Mouse (Mus musculus): ENCODE measurements around the gene Hdac4. TPM values are rescaled to one million over a fixed set of nuclear protein-coding genes. Genes with fewer than 3 reads are reported as not detected.

Gene Hdac4
- polyA plus RNA-seq, 1 experiment from 2014 or later, result 28.0 TPM

GRCm38 (mm10) chr1:92064307-92064706 is 131.2 kb downstream of the Hdac4 start:
- no peak overlapping the region for H3K4me3 ChIP-seq
- H3K27me3 ChIP-seq, result no peaks in the 10 kb centered on the region
- H3K9ac ChIP-seq, result no peak overlapping the region
- peaks cover 40% of the 10 kb centered on the region for H3K4me1 ChIP-seq
- no peak for ATAC-seq (ENCODE audit: low FRiP score, low read depth)
- H3K4me2 ChIP-seq (replicated peaks), result no peak overlapping the region
- WGBS, result 74% methylated on average over 5 of the region's 5 CpGs
- H3K27ac ChIP-seq, result no peak overlapping the region
- no peaks in the 10 kb centered on the region for H3K36me3 ChIP-seq
- H3K9me3 ChIP-seq, result no peaks in the 10 kb centered on the region

DNA sequence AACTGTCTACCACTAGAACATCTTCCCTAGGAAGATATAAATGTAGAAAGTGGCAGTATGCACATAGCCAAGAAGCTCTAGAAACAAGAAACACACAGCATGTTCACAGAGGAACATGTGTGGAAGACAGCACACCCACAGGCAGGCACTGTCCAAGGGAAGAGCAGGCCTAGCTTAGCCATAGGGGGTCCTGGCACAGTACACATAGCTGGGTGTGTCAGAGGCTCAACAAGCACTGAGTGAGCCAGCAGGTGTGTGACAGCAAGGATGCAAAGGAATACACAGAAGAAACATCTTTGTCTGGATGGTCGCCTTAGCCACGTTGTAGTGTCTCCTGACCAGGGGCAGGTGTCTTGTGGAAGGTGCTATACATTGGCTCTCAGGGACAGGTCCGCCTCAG is 132.2 kb downstream of the Hdac4 start:
- Histone ChIP-seq H3K36me3 (no peaks in the 10 kb centered on the region), H3K9me3 (no peaks in the 10 kb centered on the region), H3K4me2 (replicated peaks) (no peak overlapping the region), H3K27ac (no peak overlapping the region), H3K4me1 (peaks cover 42% of the 10 kb centered on the region), H3K9ac (no peak overlapping the region), H3K27me3 (no peaks in the 10 kb centered on the region), H3K4me3 (no peak overlapping the region)
- no peak for ATAC-seq (ENCODE audit: low FRiP score, low read depth)
- WGBS, result 93% methylated on average over 3 of the region's 3 CpGs

GRCm38 (mm10) chr1:92061198-92062073 is 134.1 kb downstream of the Hdac4 start:
- peak; percentile 83 for ATAC-seq (ENCODE audit: low FRiP score, low read depth)
- peak overlapping the region; percentile 55; the same call in 1 of the 2 replicates for H3K27ac ChIP-seq
- WGBS, result 39% methylated on average over 8 of the region's 8 CpGs

GRCm38 (mm10) chr1:92060532-92061064 is 134.9 kb downstream of the Hdac4 start:
- Histone ChIP-seq H3K4me1 (peaks cover 45% of the 10 kb centered on the region), H3K4me3 (no peak overlapping the region), H3K9ac (no peak overlapping the region), H3K9me3 (no peaks in the 10 kb centered on the region), H3K27ac (no peak overlapping the region), H3K36me3 (no peaks in the 10 kb centered on the region), H3K4me2 (replicated peaks) (no peak overlapping the region), H3K27me3 (no peaks in the 10 kb centered on the region)
- 68% methylated on average over 4 of the region's 4 CpGs for whole genome bisulfite sequencing
- no peak for ATAC-seq (ENCODE audit: low FRiP score, low read depth)

More at GRCm38 (mm10) chr1:92061198-92062073, 134.1 kb downstream of the Hdac4 start:
- peaks cover 43% of the 10 kb centered on the region for H3K4me1 ChIP-seq
- H3K36me3 ChIP-seq, result no peaks in the 10 kb centered on the region
- H3K9ac ChIP-seq, result no peak overlapping the region
- H3K9me3 ChIP-seq, result no peaks in the 10 kb centered on the region
- H3K27me3 ChIP-seq, result no peaks in the 10 kb centered on the region
- H3K4me3 ChIP-seq, result no peak overlapping the region
- H3K4me2 ChIP-seq (replicated peaks), result peak overlapping the region; percentile 30; the same call in 1 of the 2 replicates

DNA sequence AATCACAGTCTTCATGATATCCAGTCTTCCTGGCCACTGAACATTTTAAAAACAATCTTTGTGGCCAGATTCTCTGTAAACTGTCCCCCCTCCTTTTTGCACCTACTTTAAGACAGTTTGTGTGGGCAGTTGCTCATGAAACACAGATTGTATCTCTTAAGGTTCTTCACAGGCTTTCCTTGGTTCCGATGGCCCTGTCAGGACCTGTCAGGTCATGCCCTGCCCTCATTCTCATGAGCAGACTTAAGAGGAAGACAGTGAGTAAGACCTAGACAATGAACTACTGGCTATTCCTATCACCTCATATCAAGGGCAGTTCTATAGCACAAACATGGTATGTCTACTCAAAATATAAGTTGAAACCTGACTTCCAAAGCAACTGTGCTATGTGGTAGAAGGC is 135.9 kb downstream of the Hdac4 start:
- H3K4me2 ChIP-seq (replicated peaks), result no peak overlapping the region
- H3K9me3 ChIP-seq, result no peaks in the 10 kb centered on the region
- WGBS, result 84% methylated on average over 1 of the region's 1 CpGs
- no peak for ATAC-seq (ENCODE audit: low FRiP score, low read depth)
- H3K4me3 ChIP-seq, result no peak overlapping the region
- no peak overlapping the region for H3K9ac ChIP-seq
- no peaks in the 10 kb centered on the region for H3K27me3 ChIP-seq
- no peak overlapping the region for H3K27ac ChIP-seq
- H3K4me1 ChIP-seq, result peaks cover 53% of the 10 kb centered on the region
- H3K36me3 ChIP-seq, result no peaks in the 10 kb centered on the region

GRCm38 (mm10) chr1:92058731-92059425 is 136.6 kb downstream of the Hdac4 start:
- H3K27me3 ChIP-seq, result no peaks in the 10 kb centered on the region
- H3K4me3 ChIP-seq, result no peak overlapping the region
- no peak for ATAC-seq (ENCODE audit: low FRiP score, low read depth)
- no peak overlapping the region for H3K4me2 ChIP-seq (replicated peaks)
- no peak overlapping the region for H3K27ac ChIP-seq
- peaks cover 53% of the 10 kb centered on the region for H3K4me1 ChIP-seq
- no peaks in the 10 kb centered on the region for H3K9me3 ChIP-seq
- 75% methylated on average over 5 of the region's 5 CpGs for WGBS
- H3K9ac ChIP-seq, result no peak overlapping the region
- H3K36me3 ChIP-seq, result no peaks in the 10 kb centered on the region; the same call in 1 of the 2 replicates

DNA sequence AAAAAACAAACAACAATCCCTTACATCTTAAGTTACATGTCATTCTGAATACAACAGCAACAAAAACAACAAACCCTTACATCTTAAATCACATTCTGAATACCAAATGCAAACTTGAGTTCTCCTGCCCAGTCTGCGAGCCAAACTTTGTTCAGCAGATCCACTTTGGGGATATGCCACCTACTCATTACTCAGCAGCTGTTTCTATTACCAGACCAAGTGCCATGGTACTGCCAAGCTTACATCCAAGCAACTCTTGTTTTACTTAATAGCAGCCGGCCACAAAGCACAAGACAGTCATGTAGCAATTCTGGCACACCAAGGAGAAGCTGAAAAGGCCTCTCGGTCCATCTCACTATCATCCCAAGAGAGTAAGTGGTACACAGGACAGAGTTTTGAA is 138.4 kb downstream of the Hdac4 start:
- Histone ChIP-seq H3K36me3 (no peaks in the 10 kb centered on the region; the same call in 1 of the 2 replicates), H3K9me3 (no peaks in the 10 kb centered on the region), H3K9ac (no peak overlapping the region), H3K4me1 (peaks cover 43% of the 10 kb centered on the region), H3K27ac (no peak overlapping the region), H3K4me2 (replicated peaks) (no peak overlapping the region), H3K4me3 (no peak overlapping the region), H3K27me3 (no peaks in the 10 kb centered on the region)
- whole genome bisulfite sequencing, result 90% methylated on average over 3 of the region's 3 CpGs
- no peak for ATAC-seq (ENCODE audit: low FRiP score, low read depth)

GRCm38 (mm10) chr1:92055149-92055548 is 140.3 kb downstream of the Hdac4 start:
- Histone ChIP-seq H3K4me3 (no peak overlapping the region), H3K4me2 (replicated peaks) (no peak overlapping the region), H3K27ac (no peak overlapping the region), H3K36me3 (no peaks in the 10 kb centered on the region; the same call in 1 of the 2 replicates), H3K9me3 (no peaks in the 10 kb centered on the region), H3K4me1 (peaks cover 24% of the 10 kb centered on the region; the same call in 1 of the 2 replicates), H3K27me3 (no peaks in the 10 kb centered on the region), H3K9ac (no peak overlapping the region)
- ATAC-seq (ENCODE audit: low FRiP score, low read depth), result no peak
- 57% methylated on average over 2 of the region's 2 CpGs for WGBS

DNA sequence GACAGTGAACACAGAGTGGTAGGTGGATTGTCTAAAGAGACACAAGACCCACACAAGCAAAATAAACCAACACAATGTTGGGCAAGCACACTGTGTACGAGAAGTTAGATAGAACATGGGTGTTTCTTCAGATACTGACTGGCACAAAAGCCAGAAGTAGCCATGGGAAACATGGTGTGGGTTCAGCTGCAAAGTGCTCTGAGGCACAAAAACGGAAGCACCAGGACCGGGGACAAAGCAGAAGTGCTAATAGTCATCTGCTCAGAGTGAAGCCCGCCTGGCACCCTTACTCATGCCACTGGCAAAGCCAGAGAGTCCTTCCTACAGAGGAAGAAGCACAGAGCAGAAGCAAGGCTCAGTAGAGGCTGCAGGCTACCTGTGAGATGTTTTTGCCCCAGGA is 143.3 kb downstream of the Hdac4 start:
- Histone ChIP-seq H3K9me3 (no peaks in the 10 kb centered on the region), H3K27me3 (no peaks in the 10 kb centered on the region), H3K4me2 (replicated peaks) (no peak overlapping the region), H3K36me3 (no peaks in the 10 kb centered on the region; the same call in 1 of the 2 replicates), H3K4me1 (0 out of 2 replicates have a peak, but pooled peaks cover 23% of the 10 kb centered on the region), H3K27ac (no peak overlapping the region), H3K4me3 (no peak overlapping the region), H3K9ac (no peak overlapping the region)
- ATAC-seq (ENCODE audit: low FRiP score, low read depth), result no peak
- 86% methylated on average over 4 of the region's 4 CpGs for WGBS

DNA sequence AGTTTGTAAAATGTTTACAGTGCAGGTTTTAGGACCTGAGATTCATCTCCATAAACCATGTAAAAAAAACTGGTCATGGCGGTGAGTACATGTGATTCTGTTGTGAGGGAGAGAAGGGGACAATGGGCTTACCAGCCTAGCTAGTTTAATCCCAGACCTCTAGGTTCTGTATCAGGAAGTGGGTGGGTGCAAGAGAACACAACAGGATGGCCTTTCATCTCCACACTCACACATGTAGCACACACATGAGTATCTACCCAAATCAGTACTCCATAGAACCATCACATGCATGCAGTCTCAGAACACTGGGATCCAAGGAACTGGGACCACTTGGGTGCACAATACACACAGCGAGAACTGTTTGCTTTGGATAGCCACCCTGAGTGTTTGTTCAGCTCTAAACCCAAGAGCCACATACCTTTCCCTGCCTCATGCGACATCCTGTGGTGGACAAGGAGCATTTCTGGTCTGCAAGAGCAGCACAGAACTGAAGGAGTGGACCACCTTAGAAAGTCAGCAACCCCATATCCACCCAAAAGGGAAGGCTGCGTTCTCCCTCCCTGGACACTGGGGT is 143.9 kb downstream of the Hdac4 start:
- ATAC-seq (ENCODE audit: low FRiP score, low read depth), result no peak
- 79% methylated on average over 4 of the region's 4 CpGs for WGBS
- no peaks in the 10 kb centered on the region; the same call in 1 of the 2 replicates for H3K36me3 ChIP-seq
- H3K4me2 ChIP-seq (replicated peaks), result no peak overlapping the region
- no peaks in the 10 kb centered on the region for H3K27me3 ChIP-seq
- no peak overlapping the region for H3K9ac ChIP-seq
- H3K27ac ChIP-seq, result no peak overlapping the region
- H3K9me3 ChIP-seq, result no peaks in the 10 kb centered on the region
- no peak overlapping the region for H3K4me3 ChIP-seq
- H3K4me1 ChIP-seq, result 0 out of 2 replicates have a peak, but pooled peaks cover 23% of the 10 kb centered on the region

DNA sequence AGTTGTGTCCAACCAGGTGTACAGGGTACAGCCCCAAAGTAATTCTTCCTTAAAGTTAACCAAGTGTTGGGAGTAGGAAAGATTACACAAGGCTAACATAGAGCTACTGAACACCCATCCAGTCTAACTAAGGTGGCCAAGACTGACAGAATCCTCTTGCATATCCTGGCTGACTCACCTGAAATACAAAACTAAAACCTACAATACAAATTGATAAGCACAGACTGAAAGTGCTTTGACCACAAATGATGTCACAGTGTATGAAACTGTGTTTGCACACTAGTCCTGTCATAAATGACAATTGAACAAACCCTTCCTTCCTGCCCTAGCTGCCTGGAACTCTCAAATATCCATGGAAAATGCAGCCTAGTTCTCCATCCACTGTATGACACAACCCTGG is 144.5 kb downstream of the Hdac4 start:
- H3K9ac ChIP-seq, result no peak overlapping the region
- H3K36me3 ChIP-seq, result no peaks in the 10 kb centered on the region; the same call in 1 of the 2 replicates
- no peak for ATAC-seq (ENCODE audit: low FRiP score, low read depth)
- no peak overlapping the region for H3K4me3 ChIP-seq
- H3K27me3 ChIP-seq, result no peaks in the 10 kb centered on the region
- H3K4me1 ChIP-seq, result 0 out of 2 replicates have a peak, but pooled peaks cover 23% of the 10 kb centered on the region
- H3K4me2 ChIP-seq (replicated peaks), result no peak overlapping the region
- no peak overlapping the region for H3K27ac ChIP-seq
- no peaks in the 10 kb centered on the region for H3K9me3 ChIP-seq

DNA sequence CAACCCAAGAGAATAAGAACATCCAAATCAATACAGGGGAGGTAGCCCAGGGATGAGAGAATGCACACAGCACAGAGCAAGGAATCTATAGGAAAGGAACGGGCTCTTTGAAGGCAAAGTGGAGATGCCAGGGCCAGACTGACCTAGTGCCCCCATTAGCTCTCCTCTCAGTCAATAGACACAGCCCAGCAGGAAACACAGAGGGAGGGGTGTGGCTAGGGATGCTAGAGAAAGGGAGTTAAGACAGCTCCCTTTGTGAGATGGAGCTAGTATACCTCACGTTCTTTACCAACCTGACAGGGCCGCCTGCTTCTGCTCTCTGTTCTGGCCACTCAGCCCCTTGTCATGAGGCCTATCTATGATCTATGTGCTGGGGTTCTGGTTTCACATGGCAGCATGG is 144.9 kb downstream of the Hdac4 start:
- Histone ChIP-seq H3K9ac (no peak overlapping the region), H3K36me3 (no peaks in the 10 kb centered on the region; the same call in 1 of the 2 replicates), H3K4me3 (no peak overlapping the region), H3K4me2 (replicated peaks) (no peak overlapping the region), H3K4me1 (peaks cover 22% of the 10 kb centered on the region), H3K27ac (no peak overlapping the region), H3K27me3 (no peaks in the 10 kb centered on the region), H3K9me3 (no peaks in the 10 kb centered on the region)
- WGBS, result 52% methylated on average over 3 of the region's 3 CpGs
- ATAC-seq (ENCODE audit: low FRiP score, low read depth), result no peak

All from limb, embryonic 13.5 days (tissue).